Mouse (Mus musculus) spleen, adult 2 months (tissue): ENCODE measurements around the gene 3110082I17Rik. TPM values are rescaled to one million over a fixed set of nuclear protein-coding genes. Genes with fewer than 3 reads are reported as not detected.
A peak's percentile ranks its signal among the peaks of the same experiment; 100 is the strongest.

Experiments
- DNase-seq, 2 experiments: peaks; one replicate each; pipeline versions ENCODE4 v3.0.0 to v3.0.0-alpha.2; 2012 to 2021; ENCODE audit warnings: low spot score in 2 of 2, low read depth in 1 of 2
- H3K27ac ChIP-seq: fragments of 200-500 bp; 2 replicates; pipeline ENCODE4 v1.5.1; 2012; ENCODE audit warnings: low read length, inconsistent platforms; ENCODE audit not compliant: insufficient read depth
- H3K27me3 ChIP-seq: fragments of 200-500 bp; 2 replicates; pipeline ENCODE4 v1.6.1; 2012; ENCODE audit warnings: mild to moderate bottlenecking, moderate library complexity, low read length, inconsistent platforms; ENCODE audit not compliant: control insufficient read depth, insufficient read depth
- H3K36me3 ChIP-seq: fragments of 200-500 bp; 2 replicates; pipeline ENCODE4 v1.6.1; 2012; ENCODE audit warnings: mild to moderate bottlenecking, low read length, inconsistent platforms; ENCODE audit not compliant: control insufficient read depth, insufficient read depth
- H3K4me1 ChIP-seq: fragments of 200-500 bp; 2 replicates; pipeline ENCODE4 v1.6.1; 2011; ENCODE audit warnings: inconsistent platforms; ENCODE audit not compliant: control insufficient read depth, insufficient read depth, insufficient read length
- H3K4me3 ChIP-seq: fragments of 200-500 bp; 2 replicates; pipeline ENCODE4 v1.5.1; 2011; ENCODE audit warnings: mild to moderate bottlenecking, inconsistent platforms; ENCODE audit not compliant: insufficient read depth, insufficient read length; ENCODE audit errors: extremely low read depth
- CTCF ChIP-seq: fragments of 200-500 bp; IDR thresholded peaks from 2 replicates; pipeline ENCODE4 v1.5.1; 2011; ENCODE audit warnings: mild to moderate bottlenecking, inconsistent platforms; ENCODE audit not compliant: insufficient read depth, insufficient read length, insufficient replicate concordance; ENCODE audit errors: extremely low read depth
- POLR2A ChIP-seq: fragments of 200-500 bp; IDR thresholded peaks from 2 replicates; pipeline ENCODE4 v1.6.1; 2011; ENCODE audit warnings: low read depth, low read length, inconsistent platforms
- WGBS: fragments of 180-500 bp; shearing (Covaris S2); methylation state at CpG from one replicate; pipeline ENCODE4 v1.1.7; 2018; 5-methylcytosine and 5-hydroxymethylcytosine counted together
- polyA plus RNA-seq: library from polyadenylated mRNA; depleted of rRNA; stranded (reverse); fragments of >200 nt; gene quantifications from 2 replicates; pipeline ENCODE4 v1.2.3, GENCODE M21; 2012

3110082I17Rik gene
- polyA plus RNA-seq, 1 experiment = 5.2 TPM

DNA sequence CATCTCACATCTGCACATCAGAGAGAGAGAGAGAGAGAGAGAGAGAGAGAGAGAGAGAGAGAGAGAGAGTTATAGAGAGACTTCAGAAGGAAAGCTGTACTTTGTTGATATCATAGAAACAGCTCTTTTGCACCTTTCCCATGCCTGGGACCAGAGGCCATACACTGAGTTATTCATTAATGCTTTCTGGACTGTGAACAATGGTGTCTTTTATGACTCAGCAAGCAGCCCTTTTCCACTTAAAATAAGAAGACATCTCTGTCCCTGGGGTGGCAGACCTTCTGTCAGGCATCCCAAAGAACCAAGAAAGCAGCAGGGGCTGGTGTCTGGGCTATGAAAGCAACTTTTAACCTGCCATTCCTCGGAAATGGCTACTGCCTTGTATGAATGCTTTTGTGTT lies 113.1 kb downstream of the 3110082I17Rik start:
- Histone ChIP-seq H3K4me3 (no peak overlapping the region), H3K27me3 (no peaks in the 10 kb centered on the region), H3K36me3 (peaks cover 3% of the 10 kb centered on the region), H3K27ac (no peak overlapping the region), H3K4me1 (peaks cover 7% of the 10 kb centered on the region; the same call in 1 of the 2 replicates)
- 92% methylated on average over 1 of the region's 1 CpGs for WGBS
- TF ChIP-seq POLR2A (no peak), CTCF (no peak)
- no peak for DNase-seq

DNA sequence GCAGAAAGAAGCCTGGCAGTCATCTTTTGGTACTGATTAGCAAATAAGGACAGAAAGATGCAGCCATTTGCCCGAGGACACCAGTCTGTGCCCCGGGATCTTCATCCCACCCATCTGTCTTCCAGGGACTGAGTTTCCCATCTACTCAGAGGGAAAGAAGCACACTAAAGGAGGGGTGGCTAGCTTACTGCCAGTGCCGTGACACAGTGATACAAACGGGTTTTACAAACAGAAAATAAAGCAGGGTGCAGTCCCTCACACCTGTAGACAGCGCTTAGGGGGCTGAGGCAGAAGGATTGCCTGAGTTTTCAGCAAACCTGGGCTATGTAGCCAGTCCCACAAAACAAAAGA lies 115.0 kb downstream of the 3110082I17Rik start:
- 11% methylated on average over 5 of the region's 5 CpGs for WGBS
- peaks cover 13% of the 10 kb centered on the region for H3K36me3 ChIP-seq

GRCm38 (mm10) chr5:139344687-139345363 lies 115.5 kb downstream of the 3110082I17Rik start:
- TF ChIP-seq CTCF (no peak), POLR2A (peak; percentile 51)
- Histone ChIP-seq H3K4me1 (peaks cover 7% of the 10 kb centered on the region; the same call in 1 of the 2 replicates), H3K4me3 (peak overlapping the region; percentile 99), H3K36me3 (peaks cover 16% of the 10 kb centered on the region), H3K27me3 (no peaks in the 10 kb centered on the region), H3K27ac (peak overlapping the region; percentile 69)
- under 1% methylated on average over 33 of the region's 33 CpGs for WGBS
- peak; percentile 75 to 91 for DNase-seq

More for the DNA sequence above, 115.0 kb downstream of the 3110082I17Rik start:
- DNase-seq = no peak
- H3K27ac ChIP-seq = no peak overlapping the region
- H3K4me1 ChIP-seq = peaks cover 7% of the 10 kb centered on the region; the same call in 1 of the 2 replicates
- no peaks in the 10 kb centered on the region for H3K27me3 ChIP-seq
- H3K4me3 ChIP-seq = no peak overlapping the region; the same call in 1 of the 2 replicates
- TF ChIP-seq POLR2A = no peak
- TF ChIP-seq CTCF = no peak

GRCm38 (mm10) chr5:139344021-139344686 lies 116.2 kb downstream of the 3110082I17Rik start:
- H3K27me3 ChIP-seq = no peaks in the 10 kb centered on the region
- WGBS = 9% methylated on average over 12 of the region's 12 CpGs
- TF ChIP-seq CTCF (peak; percentile 85), POLR2A (no peak)
- peaks cover 20% of the 10 kb centered on the region for H3K36me3 ChIP-seq
- peak overlapping the region; percentile 99 for H3K4me3 ChIP-seq
- DNase-seq = peak; percentile 62 to 71
- H3K4me1 ChIP-seq = peaks cover 7% of the 10 kb centered on the region; the same call in 1 of the 2 replicates
- H3K27ac ChIP-seq = no peak overlapping the region

DNA sequence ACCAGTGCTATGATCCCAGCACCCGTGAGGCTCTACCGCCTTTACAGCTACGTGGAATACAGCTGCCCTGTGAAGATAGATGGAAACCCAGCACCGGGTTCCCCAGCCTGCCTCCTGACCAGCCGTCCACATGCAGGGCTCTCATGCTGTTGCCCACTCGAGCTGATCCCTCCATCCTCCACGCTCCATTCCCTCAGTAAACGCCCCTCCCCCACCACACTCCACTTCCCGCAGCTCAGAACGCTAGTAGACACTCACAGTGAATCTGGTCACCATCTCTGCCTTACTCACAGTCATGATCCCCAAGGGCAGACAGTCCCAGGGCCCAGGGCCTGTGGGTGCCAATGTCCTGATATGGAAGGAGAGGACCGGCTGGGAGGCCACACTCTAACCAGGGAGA lies 121.4 kb downstream of the 3110082I17Rik start:
- Histone ChIP-seq H3K36me3 (peaks cover 28% of the 10 kb centered on the region), H3K4me1 (no peaks in the 10 kb centered on the region; the same call in 1 of the 2 replicates), H3K27me3 (no peaks in the 10 kb centered on the region), H3K27ac (no peak overlapping the region), H3K4me3 (no peak overlapping the region)
- WGBS = 93% methylated on average over 11 of the region's 11 CpGs
- TF ChIP-seq POLR2A = no peak
- TF ChIP-seq CTCF = no peak
- DNase-seq = no peak

DNA sequence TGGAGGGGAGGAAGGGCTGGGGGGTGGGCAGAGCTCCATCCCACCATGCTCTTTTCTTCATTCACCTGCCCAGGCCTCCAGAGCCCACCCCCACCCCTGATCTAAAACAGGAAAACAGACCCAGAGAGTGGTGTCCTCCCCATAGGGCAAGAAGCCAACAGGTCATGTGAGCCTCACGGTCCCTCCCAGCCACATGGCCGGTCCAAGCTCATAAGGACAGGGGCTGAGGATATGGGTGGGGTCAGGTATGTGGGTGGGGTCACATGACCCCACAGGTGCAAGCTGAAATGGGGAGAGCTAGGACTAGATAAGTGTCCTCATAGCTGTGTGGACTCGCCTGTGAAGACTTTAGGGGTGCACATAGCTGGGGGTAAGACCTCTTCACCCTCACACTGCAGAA lies 121.9 kb downstream of the 3110082I17Rik start:
- no peaks in the 10 kb centered on the region for H3K4me1 ChIP-seq
- TF ChIP-seq CTCF (no peak), POLR2A (no peak)
- peaks cover 28% of the 10 kb centered on the region for H3K36me3 ChIP-seq
- no peak overlapping the region for H3K27ac ChIP-seq
- WGBS = 81% methylated on average over 3 of the region's 3 CpGs
- DNase-seq = no peak
- H3K27me3 ChIP-seq = no peaks in the 10 kb centered on the region
- no peak overlapping the region for H3K4me3 ChIP-seq
